Mouse (Mus musculus) CH12.LX (cell line): Measurements from ENCODE around the gene Slc1a1. TPM values are rescaled to one million over a fixed set of nuclear protein-coding genes. Genes with fewer than 3 reads are reported as not detected.

Experiments
- DNase-seq: peaks from one replicate; pipeline ENCODE4 v3.0.0-alpha.2; 2013; ENCODE audit errors: extremely low read depth
- H3K27ac ChIP-seq: 2 replicates; pipeline ENCODE4 v1.5.1; 2012; ENCODE audit warnings: low read depth, mild to moderate bottlenecking, control low read depth, moderate library complexity; ENCODE audit not compliant: insufficient read depth
- H3K27me3 ChIP-seq: replicated peaks from 2 replicates; pipeline ENCODE3; 2012; ENCODE audit warnings: inconsistent platforms
- H3K36me3 ChIP-seq, 2 experiments: replicated peaks in 1 of 2; 2 replicates each; pipeline versions ENCODE3 to v1.6.1; 2012; ENCODE audit warnings: inconsistent platforms in 1 of 2, low read length in 1 of 2, mild to moderate bottlenecking in 1 of 2, mixed read lengths in 1 of 2, moderate library complexity in 1 of 2; ENCODE audit not compliant: control insufficient read depth in 1 of 2, insufficient read depth in 1 of 2
- H3K4me1 ChIP-seq, 2 experiments: 2 replicates each; pipeline ENCODE4 v1.6.1; 2012; ENCODE audit warnings: inconsistent platforms in 1 of 2, moderate library complexity in 1 of 2; ENCODE audit not compliant: insufficient read depth in 2 of 2, control insufficient read depth in 1 of 2
- H3K4me2 ChIP-seq: 2 replicates; pipeline ENCODE4 v1.6.1; 2012; ENCODE audit warnings: low read depth, mild to moderate bottlenecking, control low read depth; ENCODE audit not compliant: poor library complexity, insufficient read depth, severe bottlenecking
- H3K4me3 ChIP-seq, 3 experiments: fragments of 150-350 bp in 1 of 3; sonication (generic) in 1 of 3; replicated peaks in 1 of 3; 2 replicates each; pipeline versions ENCODE3 to v1.5.1; 2011 to 2012; ENCODE audit warnings: low read depth in 2 of 3, low read length in 2 of 3, mild to moderate bottlenecking in 2 of 3, moderate library complexity in 2 of 3, control low read depth in 1 of 3, improper control_type of control experiment in 1 of 3, inconsistent platforms in 1 of 3, mixed read lengths in 1 of 3; ENCODE audit not compliant: poor library complexity in 1 of 3
- H3K79me2 ChIP-seq: replicated peaks from 2 replicates; pipeline ENCODE4 v1.6.1; 2012; ENCODE audit warnings: mild to moderate bottlenecking, moderate library complexity; ENCODE audit not compliant: control insufficient read depth, poor library complexity, insufficient read depth, severe bottlenecking; ENCODE audit errors: extremely low read depth
- H3K9ac ChIP-seq: 2 replicates; pipeline ENCODE4 v1.6.1; 2012; ENCODE audit warnings: low read depth, mild to moderate bottlenecking, control low read depth, moderate library complexity; ENCODE audit not compliant: insufficient read depth
- H3K9me3 ChIP-seq: replicated peaks from 2 replicates; pipeline ENCODE3; 2012; ENCODE audit warnings: low read length, inconsistent platforms, mixed read lengths
- BHLHE40 ChIP-seq: IDR thresholded peaks from 2 replicates; pipeline ENCODE4 v1.6.1; 2011; ENCODE audit warnings: mild to moderate bottlenecking, low read depth, low read length, improper control_type of control experiment
- CTCF ChIP-seq, 2 experiments: IDR thresholded peaks in 1 of 2; conservative IDR thresholded peaks in 1 of 2; 2 replicates each; pipeline ENCODE4 v1.5.1; 2011 to 2012; ENCODE audit warnings: low read depth in 2 of 2, low read length in 2 of 2, improper control_type of control experiment in 1 of 2, inconsistent platforms in 1 of 2, mild to moderate bottlenecking in 1 of 2, moderate library complexity in 1 of 2
- HCFC1 ChIP-seq: IDR thresholded peaks from 2 replicates; pipeline ENCODE4 v1.6.1; 2012; ENCODE audit warnings: low read depth, mild to moderate bottlenecking, inconsistent platforms, low read length, improper control_type of control experiment
- IRF4 ChIP-seq: IDR thresholded peaks from 2 replicates; pipeline ENCODE4 v1.6.1; 2014; ENCODE audit warnings: low read depth, mild to moderate bottlenecking, inconsistent platforms, low read length, improper control_type of control experiment
- JUND ChIP-seq: conservative IDR thresholded peaks from 2 replicates; pipeline ENCODE4 v1.6.1; 2011; ENCODE audit warnings: low read depth, low read length, improper control_type of control experiment
- KAT2A ChIP-seq: IDR thresholded peaks from 2 replicates; pipeline ENCODE4 v1.6.1; 2012; ENCODE audit warnings: low read length, improper control_type of control experiment, inconsistent platforms; ENCODE audit not compliant: insufficient replicate concordance
- MAFK ChIP-seq: IDR thresholded peaks from 2 replicates; pipeline ENCODE4 v1.6.1; 2011; ENCODE audit warnings: low read length, improper control_type of control experiment; ENCODE audit not compliant: insufficient replicate concordance
- MAX ChIP-seq: IDR thresholded peaks from 2 replicates; pipeline ENCODE4 v1.6.1; 2011; ENCODE audit warnings: low read length, improper control_type of control experiment
- MYC ChIP-seq: IDR thresholded peaks from 2 replicates; pipeline ENCODE4 v1.6.1; 2011; ENCODE audit warnings: low read depth, mild to moderate bottlenecking, improper control_type of control experiment, low read length
- NRF1 ChIP-seq: IDR thresholded peaks from 2 replicates; pipeline ENCODE4 v1.6.1; 2014; ENCODE audit warnings: low read depth, mild to moderate bottlenecking, inconsistent platforms, low read length, improper control_type of control experiment, moderate library complexity
- POLR2A ChIP-seq: IDR thresholded peaks from 2 replicates; pipeline ENCODE4 v1.6.1; 2011; ENCODE audit warnings: low read depth, mild to moderate bottlenecking, improper control_type of control experiment, low read length
- POLR2AphosphoS2 ChIP-seq: IDR thresholded peaks from 2 replicates; pipeline ENCODE4 v1.6.1; 2011; ENCODE audit warnings: low read depth, low read length, improper control_type of control experiment
- SIN3A ChIP-seq: IDR thresholded peaks from 2 replicates; pipeline ENCODE4 v1.6.1; 2012; ENCODE audit warnings: low read length, improper control_type of control experiment, inconsistent platforms
- SMC3 ChIP-seq: IDR thresholded peaks from 2 replicates; pipeline ENCODE4 v1.6.1; 2011; ENCODE audit warnings: low read depth, low read length, improper control_type of control experiment
- TCF12 ChIP-seq: IDR thresholded peaks from 2 replicates; pipeline ENCODE4 v1.6.1; 2014; ENCODE audit warnings: low read depth, mild to moderate bottlenecking, inconsistent platforms, low read length, improper control_type of control experiment
- UBTF ChIP-seq: IDR thresholded peaks from 2 replicates; pipeline ENCODE4 v1.6.1; 2012; ENCODE audit warnings: low read depth, mild to moderate bottlenecking, inconsistent platforms, low read length, improper control_type of control experiment, moderate library complexity
- USF1 ChIP-seq: IDR thresholded peaks from 2 replicates; pipeline ENCODE4 v1.6.1; 2014; ENCODE audit warnings: low read depth, mild to moderate bottlenecking, inconsistent platforms, low read length, improper control_type of control experiment
- USF2 ChIP-seq: conservative IDR thresholded peaks from 2 replicates; pipeline ENCODE4 v1.6.1; 2011; ENCODE audit warnings: low read depth, low read length, improper control_type of control experiment
- ZC3H11A ChIP-seq: IDR thresholded peaks from 2 replicates; pipeline ENCODE4 v1.6.1; 2012; ENCODE audit warnings: low read depth, mild to moderate bottlenecking, inconsistent platforms, low read length, improper control_type of control experiment
- ZMIZ1 ChIP-seq: IDR thresholded peaks from 2 replicates; pipeline ENCODE4 v1.6.1; 2012; ENCODE audit warnings: low read depth, mild to moderate bottlenecking, inconsistent platforms, low read length, improper control_type of control experiment
- dilution Hi-C: fragments of 300-500 bp; cut with MboI; formaldehyde crosslinking; loops from 2 replicates; pipeline ENCODE4 v1.14.3; 2020; ENCODE audit warnings: low sequenced_read_pairs; ENCODE audit not compliant: extremely low pct_unique_long_range_greater_than_20kb, extremely low pct_ligation_motif_present
- in situ Hi-C: fragments of 300-500 bp; cut with MboI; formaldehyde crosslinking; loops from 3 replicates; pipeline ENCODE4 v1.14.3; 2019; ENCODE audit warnings: low sequenced_read_pairs, low pct_ligation_motif_present, low pct_unique_long_range_greater_than_20kb, mixed read lengths
- polyA plus RNA-seq: library from polyadenylated mRNA; unstranded; fragments of >175 nt; gene quantifications from 2 replicates; pipeline ENCODE4 v1.2.1, GENCODE M21; 2012; ENCODE audit warnings: low read depth; ENCODE audit not compliant: insufficient read length
- total RNA-seq, 2 experiments: library from RNA; depleted of rRNA; stranded (reverse); fragments of 300-350 nt in 1 of 2; fragments of >200 nt in 1 of 2; gene quantifications; 2 replicates each; pipeline ENCODE4 v1.2.3; 2012 to 2014

The Slc1a1 gene
- total and polyA plus RNA-seq, 3 experiments = 0.20 to 1.1 (median 0.95) TPM

- H3K27ac ChIP-seq = no peak overlapping the region
- dilution Hi-C loops (no loop called here), in situ Hi-C loops (no loop called here)
- no peaks in the 10 kb centered on the region for H3K79me2 ChIP-seq
- H3K36me3 ChIP-seq = no peaks in the 10 kb centered on the region
- TF ChIP-seq POLR2A = no peak
- no peak for TF ChIP-seq ZC3H11A
- TF ChIP-seq SIN3A = no peak
- no peak for TF ChIP-seq HCFC1
- no peak for TF ChIP-seq TCF12
- TF ChIP-seq SMC3 = no peak
- no peak for TF ChIP-seq IRF4
- no peak for TF ChIP-seq BHLHE40
- no peak for TF ChIP-seq MAFK
- no peak for TF ChIP-seq KAT2A
- no peak for TF ChIP-seq USF2
- TF ChIP-seq JUND = no peak
- no peak for TF ChIP-seq MAX
- no peak for TF ChIP-seq CTCF (conservative IDR thresholded peaks at IDR 0.05 in 1 of 2, IDR thresholded peaks at IDR 0.05 in 1 of 2; ENCODE audit: low read depth in 2 of 2, low read length in 2 of 2)
- H3K27me3 ChIP-seq = no peaks in the 10 kb centered on the region
- H3K4me1 ChIP-seq = peaks cover 12 to 15% of the 10 kb centered on the region in 2 experiments
- no peak for DNase-seq
- H3K4me3 ChIP-seq = no peak overlapping the region
- H3K9me3 ChIP-seq = no peaks in the 10 kb centered on the region
- H3K9ac ChIP-seq = no peak overlapping the region
- no peak overlapping the region for H3K4me2 ChIP-seq
Measured at GRCm38 (mm10) chr19:28870351-28870750, 35.5 kb downstream of the Slc1a1 start.

DNA sequence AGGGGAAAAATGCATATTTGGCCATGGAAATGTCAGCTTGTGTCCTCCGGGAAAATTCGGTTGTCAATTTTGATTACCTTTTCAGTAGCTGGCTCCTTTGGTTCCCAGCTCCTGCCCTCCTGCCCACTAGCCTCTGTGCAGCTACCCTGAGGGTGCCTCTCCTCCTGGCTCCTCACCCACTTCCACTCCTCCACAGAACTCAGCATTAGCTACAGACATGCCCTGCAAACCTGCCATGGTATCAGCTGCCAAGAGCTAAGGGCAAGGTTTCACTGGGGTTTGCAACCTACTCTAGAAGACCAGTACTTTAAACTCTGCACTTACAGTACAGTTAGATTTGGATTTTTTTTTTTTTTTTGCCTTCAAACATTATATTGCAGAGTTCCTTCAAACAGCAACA is 44.6 kb downstream of the Slc1a1 start:
- Histone ChIP-seq H3K9ac (no peak overlapping the region), H3K9me3 (no peaks in the 10 kb centered on the region), H3K27ac (no peak overlapping the region)
- no peak for DNase-seq
- TF ChIP-seq MYC (no peak), USF1 (no peak), MAFK (no peak), POLR2AphosphoS2 (no peak), ZMIZ1 (no peak), KAT2A (no peak), NRF1 (no peak), UBTF (no peak)
- TF ChIP-seq, all 38 proteins: peak for 0
- Histone ChIP-seq H3K36me3 (no peaks in the 10 kb centered on the region), H3K27me3 (no peaks in the 10 kb centered on the region), H3K4me2 (no peak overlapping the region), H3K4me3 (no peak overlapping the region), H3K4me1 (no peaks in the 10 kb centered on the region), H3K79me2 (no peaks in the 10 kb centered on the region)
- in situ Hi-C loops = no loop called here
- dilution Hi-C loops = no loop called here
